Mouse (Mus musculus) embryonic facial prominence, embryonic 13.5 days (tissue): ENCODE data around the gene Akain1. TPM values are rescaled to one million over a fixed set of nuclear protein-coding genes. Genes with fewer than 3 reads are reported as not detected.
A peak's percentile ranks its signal among the peaks of the same experiment; 100 is the strongest.

Experiments used
- ATAC-seq: fragments of 200-750 bp; cut with Nextera tagmentation; 2 replicates; pipeline ENCODE4 v1.8.0; 2017; ENCODE audit warnings: low read depth; ENCODE audit not compliant: insufficient number of reproducible peaks, insufficient read depth, low FRiP score, low TSS enrichment
- H3K27ac ChIP-seq: fragments of 300-500 bp; sonication (generic); 2 replicates; pipeline ENCODE4 v1.5.1; 2015; ENCODE audit warnings: moderate library complexity, mild to moderate bottlenecking, inconsistent platforms
- H3K27me3 ChIP-seq: fragments of 300-500 bp; sonication (generic); 2 replicates; pipeline ENCODE4 v1.6.1; 2015; ENCODE audit warnings: mild to moderate bottlenecking, inconsistent platforms
- H3K36me3 ChIP-seq: fragments of 300-500 bp; sonication (generic); 2 replicates; pipeline ENCODE4 v1.6.1; 2015; ENCODE audit warnings: mild to moderate bottlenecking, inconsistent platforms
- H3K4me1 ChIP-seq: fragments of 300-500 bp; sonication (generic); 2 replicates; pipeline ENCODE4 v1.6.1; 2015; ENCODE audit warnings: inconsistent platforms
- H3K4me2 ChIP-seq: fragments of 300-500 bp; sonication (generic); 2 replicates; pipeline ENCODE4 v1.6.1; 2015; ENCODE audit warnings: moderate library complexity, mild to moderate bottlenecking, inconsistent platforms
- H3K4me3 ChIP-seq: fragments of 300-500 bp; sonication (generic); 2 replicates; pipeline ENCODE4 v1.5.1; 2015; ENCODE audit warnings: mild to moderate bottlenecking, inconsistent platforms
- H3K9ac ChIP-seq: fragments of 300-500 bp; sonication (generic); 2 replicates; pipeline ENCODE4 v1.6.1; 2015; ENCODE audit warnings: mild to moderate bottlenecking, inconsistent platforms
- H3K9me3 ChIP-seq: fragments of 300-500 bp; sonication (generic); 2 replicates; pipeline ENCODE4 v1.6.1; 2016; ENCODE audit warnings: inconsistent platforms
- WGBS: fragments of 180-500 bp; shearing (Covaris S2); methylation state at CpG from one replicate; pipeline ENCODE4 v1.1.7; 2015; ENCODE audit warnings: mixed read lengths; 5-methylcytosine and 5-hydroxymethylcytosine counted together
- polyA plus RNA-seq: library from polyadenylated mRNA; unstranded; fragments of >200 nt; fragmentation: Nextera tagmentation; extraction: Ambion mirVana; gene quantifications from 2 replicates; pipeline ENCODE4 v1.2.1, GENCODE M21; 2015

Akain1 gene
- polyA plus RNA-seq, 1 experiment from 2014 or later: not detected

- H3K9me3 ChIP-seq: no peaks in the 10 kb centered on the region
- peaks cover 63% of the 10 kb centered on the region for H3K27me3 ChIP-seq
- WGBS: 3% methylated on average over 51 of the region's 52 CpGs
- H3K36me3 ChIP-seq: no peaks in the 10 kb centered on the region
- ATAC-seq: 0 out of 2 replicates have a peak, but pooled peaks have one; percentile 6
- no peak overlapping the region for H3K9ac ChIP-seq
- H3K4me1 ChIP-seq: peaks cover 14% of the 10 kb centered on the region
- peak overlapping the region; percentile 74 for H3K4me2 ChIP-seq
- H3K27ac ChIP-seq: no peak overlapping the region
- peak overlapping the region; percentile 44 for H3K4me3 ChIP-seq
Observed at GRCm38 (mm10) chr17:69439571-69440480, 700 bp downstream of the Akain1 start.

- Histone ChIP-seq H3K9me3 (no peaks in the 10 kb centered on the region), H3K9ac (no peak overlapping the region), H3K4me2 (no peak overlapping the region), H3K27me3 (peaks cover 63% of the 10 kb centered on the region), H3K27ac (no peak overlapping the region), H3K4me1 (peaks cover 14% of the 10 kb centered on the region), H3K4me3 (no peak overlapping the region), H3K36me3 (no peaks in the 10 kb centered on the region)
- 12% methylated on average over 9 of the region's 9 CpGs for WGBS
- no peak for ATAC-seq
Observed at GRCm38 (mm10) chr17:69441041-69441440, 1.9 kb downstream of the Akain1 start.

DNA sequence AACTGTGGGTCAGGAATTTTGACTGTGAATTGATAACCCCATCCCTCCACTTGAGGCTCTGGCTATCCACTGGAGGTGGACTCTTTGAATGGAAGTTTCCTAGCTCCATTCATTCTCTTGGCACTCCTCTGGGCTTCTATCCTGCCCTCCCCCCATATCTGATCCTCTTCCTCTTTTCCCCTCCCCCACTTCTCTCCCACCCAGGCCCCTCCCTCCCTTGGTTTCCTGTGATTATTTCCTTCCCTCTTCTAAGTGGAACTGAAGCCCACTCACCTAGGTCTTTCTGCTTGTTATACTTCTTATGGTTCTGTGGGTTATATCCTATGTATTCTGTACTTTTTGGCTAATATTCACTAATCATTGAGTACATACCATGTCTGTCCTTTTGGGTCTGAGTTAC lies 9.6 kb downstream of the Akain1 start:
- no peak for ATAC-seq
- no peak overlapping the region for H3K27ac ChIP-seq
- H3K9me3 ChIP-seq: no peaks in the 10 kb centered on the region
- H3K36me3 ChIP-seq: no peaks in the 10 kb centered on the region
- H3K9ac ChIP-seq: no peak overlapping the region
- 0 out of 2 replicates have a peak, but pooled peaks cover under 1% of the 10 kb centered on the region for H3K27me3 ChIP-seq
- H3K4me1 ChIP-seq: no peaks in the 10 kb centered on the region
- no peak overlapping the region for H3K4me2 ChIP-seq
- H3K4me3 ChIP-seq: no peak overlapping the region

DNA sequence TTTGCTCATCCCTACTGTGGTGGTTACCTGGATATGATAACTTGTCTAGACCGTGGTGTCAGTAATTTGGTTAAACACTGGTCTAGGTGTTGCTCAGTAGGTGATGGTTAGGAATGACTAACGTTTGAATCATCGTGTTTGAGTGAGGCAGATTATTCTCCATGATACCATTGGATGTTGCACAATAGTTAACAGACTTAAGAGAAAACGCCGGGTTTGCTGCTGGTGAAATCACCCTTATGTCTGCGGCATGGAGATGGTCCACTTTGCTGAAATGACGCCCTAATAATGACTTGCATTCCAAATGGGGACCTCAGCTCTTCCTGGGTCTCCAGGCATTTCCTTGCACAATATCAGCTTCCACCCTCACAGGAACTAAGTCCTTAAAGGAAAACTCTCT lies 22.6 kb downstream of the Akain1 start:
- Histone ChIP-seq H3K36me3 (no peaks in the 10 kb centered on the region), H3K9ac (no peak overlapping the region), H3K4me1 (no peaks in the 10 kb centered on the region), H3K4me2 (no peak overlapping the region), H3K9me3 (no peaks in the 10 kb centered on the region), H3K27me3 (no peaks in the 10 kb centered on the region), H3K27ac (no peak overlapping the region), H3K4me3 (no peak overlapping the region)
- WGBS: 88% methylated on average over 7 of the region's 7 CpGs
- ATAC-seq: no peak

GRCm38 (mm10) chr17:69463037-69463436 lies 23.9 kb downstream of the Akain1 start:
- ATAC-seq: no peak
- no peak overlapping the region for H3K4me2 ChIP-seq
- H3K27me3 ChIP-seq: no peaks in the 10 kb centered on the region
- H3K4me3 ChIP-seq: no peak overlapping the region
- H3K4me1 ChIP-seq: no peaks in the 10 kb centered on the region
- H3K9ac ChIP-seq: no peak overlapping the region
- H3K27ac ChIP-seq: no peak overlapping the region
- no peaks in the 10 kb centered on the region for H3K36me3 ChIP-seq
- WGBS: 58% methylated on average over 3 of the region's 3 CpGs
- no peaks in the 10 kb centered on the region for H3K9me3 ChIP-seq

DNA sequence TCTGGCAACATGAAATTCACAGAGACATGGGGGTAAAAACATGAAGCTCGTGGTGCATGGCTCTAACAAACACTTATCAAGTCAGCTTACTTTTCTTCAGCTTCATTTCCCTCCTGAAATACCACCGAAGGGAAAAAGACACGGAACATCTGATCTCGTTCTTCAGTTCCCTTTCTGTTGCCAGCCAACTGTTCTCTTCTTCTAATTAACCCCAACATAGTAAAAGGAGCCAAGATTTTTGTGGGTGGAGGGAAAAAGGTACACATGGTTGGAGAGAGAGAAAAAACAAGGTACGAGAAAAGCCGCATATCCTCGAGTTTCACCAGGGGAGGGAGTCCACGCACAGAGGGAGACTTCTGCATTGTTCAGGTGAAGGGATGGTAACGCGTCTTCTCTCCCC lies 32.0 kb downstream of the Akain1 start:
- 38% methylated on average over 10 of the region's 10 CpGs for WGBS
- H3K27me3 ChIP-seq: peaks cover 11% of the 10 kb centered on the region
- H3K9me3 ChIP-seq: no peaks in the 10 kb centered on the region
- no peak overlapping the region for H3K9ac ChIP-seq
- no peak overlapping the region for H3K4me3 ChIP-seq
- H3K4me2 ChIP-seq: no peak overlapping the region
- peaks cover 6% of the 10 kb centered on the region for H3K4me1 ChIP-seq
- no peak overlapping the region for H3K27ac ChIP-seq
- H3K36me3 ChIP-seq: no peaks in the 10 kb centered on the region
- no peak for ATAC-seq

DNA sequence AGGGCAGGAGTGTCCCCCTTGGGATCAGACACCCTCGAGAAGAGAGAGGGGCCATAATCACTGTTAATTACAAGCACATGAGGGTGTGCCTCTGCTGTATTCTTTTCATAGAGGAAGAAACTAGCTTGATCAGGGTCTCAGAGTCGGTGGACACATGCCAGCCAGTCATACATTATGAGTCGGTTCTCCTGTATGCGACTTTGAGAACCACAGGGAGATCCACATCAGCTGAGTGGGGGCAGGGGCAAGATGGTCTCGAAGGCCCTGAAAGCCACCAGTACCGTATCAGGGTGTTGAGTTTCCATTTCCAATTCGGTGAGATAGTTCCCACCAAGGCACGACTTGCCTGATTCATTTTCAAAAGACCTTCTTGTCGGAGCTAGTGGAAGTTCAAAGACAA lies 33.3 kb downstream of the Akain1 start:
- Histone ChIP-seq H3K4me3 (no peak overlapping the region), H3K36me3 (no peaks in the 10 kb centered on the region), H3K4me1 (peaks cover 6% of the 10 kb centered on the region), H3K27me3 (peaks cover 11% of the 10 kb centered on the region), H3K4me2 (no peak overlapping the region), H3K9me3 (no peaks in the 10 kb centered on the region), H3K9ac (no peak overlapping the region), H3K27ac (no peak overlapping the region)
- ATAC-seq: no peak
- WGBS: 67% methylated on average over 9 of the region's 9 CpGs

GRCm38 (mm10) chr17:69474084-69474483 lies 35.0 kb downstream of the Akain1 start:
- no peaks in the 10 kb centered on the region for H3K9me3 ChIP-seq
- H3K27me3 ChIP-seq: peaks cover 11% of the 10 kb centered on the region
- WGBS: 82% methylated on average over 4 of the region's 4 CpGs
- no peak for ATAC-seq
- no peak overlapping the region for H3K27ac ChIP-seq
- H3K4me3 ChIP-seq: no peak overlapping the region
- peaks cover 6% of the 10 kb centered on the region for H3K4me1 ChIP-seq
- no peak overlapping the region for H3K9ac ChIP-seq
- no peak overlapping the region for H3K4me2 ChIP-seq
- H3K36me3 ChIP-seq: no peaks in the 10 kb centered on the region

GRCm38 (mm10) chr17:69475423-69475822 lies 36.3 kb downstream of the Akain1 start:
- WGBS: under 1% methylated on average over 20 of the region's 20 CpGs
- no peak overlapping the region for H3K27ac ChIP-seq

DNA sequence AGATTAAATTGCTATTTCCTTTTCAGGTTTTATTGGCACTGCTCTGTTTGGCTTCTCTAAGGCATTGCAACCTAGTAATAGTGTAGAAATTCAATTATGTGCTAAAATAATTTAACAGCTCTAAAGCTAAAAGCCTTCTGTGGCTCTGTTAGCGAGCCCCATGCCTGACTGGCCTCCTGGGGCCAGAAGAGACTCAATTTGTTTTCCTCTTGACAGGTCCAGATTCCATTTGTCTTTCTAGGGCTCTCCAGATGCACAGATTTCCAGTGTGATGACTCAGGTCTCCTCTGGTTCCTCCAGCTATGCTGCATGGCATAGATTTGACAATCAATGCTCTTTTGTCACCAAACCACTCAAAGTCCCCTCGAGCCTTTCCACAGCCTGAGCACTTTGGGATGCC lies 38.4 kb downstream of the Akain1 start:
- H3K27ac ChIP-seq: no peak overlapping the region
- ATAC-seq: no peak
- H3K4me1 ChIP-seq: peaks cover 6% of the 10 kb centered on the region
- WGBS: 23% methylated on average over 2 of the region's 2 CpGs
- peaks cover 4% of the 10 kb centered on the region; the same call in 1 of the 2 replicates for H3K27me3 ChIP-seq
- no peaks in the 10 kb centered on the region for H3K36me3 ChIP-seq
- H3K4me3 ChIP-seq: no peak overlapping the region
- H3K9me3 ChIP-seq: no peaks in the 10 kb centered on the region
- no peak overlapping the region for H3K4me2 ChIP-seq
- H3K9ac ChIP-seq: no peak overlapping the region

More at GRCm38 (mm10) chr17:69475423-69475822, 36.3 kb downstream of the Akain1 start:
- Histone ChIP-seq H3K9me3 (no peaks in the 10 kb centered on the region), H3K4me1 (peaks cover 6% of the 10 kb centered on the region), H3K27me3 (peaks cover 11% of the 10 kb centered on the region), H3K36me3 (no peaks in the 10 kb centered on the region), H3K4me3 (peak overlapping the region; percentile 51), H3K9ac (peak overlapping the region; percentile 69), H3K4me2 (peak overlapping the region; percentile 77)
- peak; percentile 62; the same call in 1 of the 2 replicates for ATAC-seq

GRCm38 (mm10) chr17:69479261-69479660 lies 40.1 kb downstream of the Akain1 start:
- H3K4me1 ChIP-seq: peaks cover 6% of the 10 kb centered on the region
- no peaks in the 10 kb centered on the region for H3K36me3 ChIP-seq
- 80% methylated on average over 4 of the region's 4 CpGs for WGBS
- no peak overlapping the region for H3K9ac ChIP-seq
- H3K4me2 ChIP-seq: no peak overlapping the region
- H3K4me3 ChIP-seq: no peak overlapping the region
- no peaks in the 10 kb centered on the region for H3K27me3 ChIP-seq
- no peak for ATAC-seq
- H3K9me3 ChIP-seq: 0 out of 2 replicates have a peak, but pooled peaks cover 4% of the 10 kb centered on the region
- no peak overlapping the region for H3K27ac ChIP-seq

DNA sequence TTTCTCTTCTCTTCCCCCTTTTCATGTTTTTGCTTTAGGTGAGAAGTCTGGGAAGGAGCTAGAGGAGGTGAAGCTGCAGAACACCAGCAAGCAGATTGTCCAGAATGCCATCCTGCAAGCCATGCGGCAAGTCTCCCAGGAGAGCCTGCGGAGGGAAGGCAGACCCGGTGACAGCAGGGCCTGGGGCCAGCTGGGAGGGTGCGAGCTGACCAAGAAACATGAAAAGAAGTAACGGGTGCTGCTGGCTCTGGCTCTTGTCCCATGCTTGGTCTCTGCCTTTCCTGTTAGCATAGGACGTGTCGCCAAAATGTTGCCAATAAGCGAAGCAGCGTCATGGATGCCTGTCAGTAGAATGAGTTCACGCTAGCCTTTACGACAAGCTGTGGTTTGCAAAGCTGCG lies 48.0 kb downstream of the Akain1 start:
- H3K9ac ChIP-seq: no peak overlapping the region
- H3K27me3 ChIP-seq: no peaks in the 10 kb centered on the region
- H3K4me2 ChIP-seq: no peak overlapping the region
- 90% methylated on average over 12 of the region's 12 CpGs for WGBS
- no peak overlapping the region for H3K4me3 ChIP-seq
- H3K27ac ChIP-seq: no peak overlapping the region
- no peaks in the 10 kb centered on the region for H3K4me1 ChIP-seq
- H3K36me3 ChIP-seq: no peaks in the 10 kb centered on the region
- no peak for ATAC-seq
- H3K9me3 ChIP-seq: 0 out of 2 replicates have a peak, but pooled peaks cover 4% of the 10 kb centered on the region
